Comparison of ENCODE assay signal across 28 mouse cellular contexts in the genomic region with DNA sequence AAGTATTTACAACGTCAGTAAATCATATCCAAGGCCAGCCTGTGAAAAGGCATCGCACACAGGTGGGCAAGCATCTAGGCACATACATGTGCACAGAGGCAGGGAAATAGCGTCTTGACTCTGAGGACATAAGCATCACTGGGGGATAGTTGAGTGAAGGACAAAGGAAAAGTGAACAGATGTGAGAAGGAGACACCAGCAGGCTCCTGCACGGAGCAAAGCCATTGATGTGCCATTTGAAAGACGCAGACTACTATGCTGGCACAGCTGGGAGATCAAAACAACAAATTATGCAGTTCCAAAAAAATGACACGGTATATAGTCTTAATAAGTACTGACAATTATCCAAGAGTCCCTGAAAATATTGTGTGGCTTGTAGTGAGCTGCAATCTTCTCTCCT. TPM values are rescaled to one million over a fixed set of nuclear protein-coding genes. Genes with fewer than 3 reads are reported as not detected.
"Had no signal": no experiment of that assay in that cellular context is flagged by ENCODE, and none has a peak within 500 bp of the region (broad histone marks: within the 10 kb centered on the region; RNA-seq: fewer than 3 reads in every experiment).

No protein-coding gene starts in this region.

- H3K27ac ChIP-seq: gastrocnemius, adult 2 months; heart, adult 2 months; hindbrain, embryonic 10.5 days; hindbrain, embryonic 13.5 days; hindbrain, embryonic 15.5 days; intestine, embryonic 15.5 days; layer of hippocampus, adult 2 months; left cerebral cortex, adult 2 months; limb, embryonic 10.5 days; limb, embryonic 12.5 days had no signal

- H3K4me3 ChIP-seq: gastrocnemius, adult 2 months; heart, adult 2 months; heart, embryonic 12.5 days; hindbrain, embryonic 10.5 days; hindbrain, embryonic 13.5 days; hindbrain, embryonic 15.5 days; intestine, embryonic 15.5 days; layer of hippocampus, adult 2 months; left cerebral cortex, adult 2 months; limb, embryonic 10.5 days; limb, embryonic 12.5 days had no signal

- H3K9me3 ChIP-seq: heart, embryonic 12.5 days; hindbrain, embryonic 10.5 days; hindbrain, embryonic 13.5 days; hindbrain, embryonic 15.5 days; intestine, embryonic 15.5 days; limb, embryonic 10.5 days; limb, embryonic 12.5 days had no signal

- ATAC-seq: forebrain, embryonic 16.5 days; inflammation-experienced regulatory T-cells, adult 6 months; intestine, embryonic 15.5 days; intestine, postnatal 0 days had no signal

- H3K4me1 ChIP-seq: heart, embryonic 12.5 days; hindbrain, embryonic 10.5 days; hindbrain, embryonic 13.5 days; hindbrain, embryonic 15.5 days; intestine, embryonic 15.5 days had no signal

- H3K9ac ChIP-seq: heart, embryonic 12.5 days; hindbrain, embryonic 13.5 days; hindbrain, embryonic 15.5 days; intestine, embryonic 15.5 days; limb, embryonic 12.5 days had no signal

- H3K4me2 ChIP-seq: heart, embryonic 12.5 days; hindbrain, embryonic 13.5 days; hindbrain, embryonic 15.5 days; intestine, embryonic 15.5 days; limb, embryonic 12.5 days had no signal

- H3K36me3 ChIP-seq: heart, embryonic 12.5 days; hindbrain, embryonic 10.5 days; hindbrain, embryonic 13.5 days; hindbrain, embryonic 15.5 days; intestine, embryonic 15.5 days; limb, embryonic 10.5 days; limb, embryonic 12.5 days had no signal

- DNase-seq: gastrocnemius, adult 2 months; gastrocnemius, postnatal 10 days; gastrocnemius, postnatal 25 days; heart, adult 2 months; heart, postnatal 10 days; heart, postnatal 4 days; kidney, adult 18-20 months; kidney, adult 8-10 months; kidney, postnatal 10 days; kidney, postnatal 25 days; kidney, postnatal 4 days had no signal

- H3K27me3 ChIP-seq: hindbrain, embryonic 13.5 days; hindbrain, embryonic 15.5 days; intestine, embryonic 15.5 days; limb, embryonic 12.5 days had no signal

RNA-seq across cellular contexts. Expression of a gene that starts 6.2 kb away (rescaled TPM):
- polyA plus RNA-seq: frontal cortex, adult 2 months; heart, embryonic 12.5 days; heart, embryonic 14.5 days; heart, embryonic 16.5 days; hindbrain, embryonic 10.5 days; inflammation-experienced regulatory T-cells, adult 6 months; intestine, embryonic 15.5 days; intestine, postnatal 0 days; kidney, embryonic 14.5 days; limb, embryonic 10.5 days; limb, embryonic 12.5 days; limb, embryonic 14.5 days had no signal
